Comparison of ENCODE assay signal across 7 mouse cellular contexts in the genomic region with DNA sequence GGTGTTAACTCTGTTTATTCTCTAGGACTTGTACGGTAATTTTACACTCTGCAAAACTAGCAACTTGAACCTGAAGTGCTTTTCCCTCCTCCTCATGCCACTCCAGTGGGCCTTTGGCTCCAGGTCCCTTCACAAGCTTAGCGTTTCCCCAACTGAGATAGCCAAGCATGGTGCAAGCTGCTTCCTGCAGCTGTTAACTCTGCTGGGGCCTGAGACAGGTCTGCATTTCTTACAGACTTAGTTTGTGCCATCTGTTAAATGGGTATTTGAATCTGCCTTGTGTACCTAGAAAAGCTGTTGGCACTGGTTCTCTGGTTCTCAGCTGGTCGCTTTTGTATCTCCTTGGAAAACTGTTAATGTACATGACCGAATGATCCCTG.
DNase-seq lines count a peak whose midpoint lies in the region; ATAC-seq and TF ChIP-seq lines count a peak whose summit lies in the region.

No protein-coding gene starts in this region.

- WGBS in heart, postnatal 0 days: 46% methylated on average over 4 of the region's 4 CpGs
- WGBS in lung, embryonic 16.5 days: 44% methylated on average over 4 of the region's 4 CpGs

- no peaks in the 10 kb centered on the region for H3K36me3 ChIP-seq in heart, postnatal 0 days (replicated peaks; ENCODE audit: control insufficient read depth, insufficient read depth, low read length)
- H3K36me3 ChIP-seq in lung, embryonic 16.5 days (ENCODE audit: control insufficient read depth, insufficient read depth, low read length): no peaks in the 10 kb centered on the region

- peak overlapping the region; percentile 50 for H3K4me3 ChIP-seq in heart, postnatal 0 days (ENCODE audit: low read depth, low read length)
- peak overlapping the region; percentile 48 for H3K4me3 ChIP-seq in lung, embryonic 16.5 days (ENCODE audit: low read length)

- H3K27me3 ChIP-seq in heart, postnatal 0 days (ENCODE audit: control insufficient read depth, insufficient read depth, low read length): no peaks in the 10 kb centered on the region
- no peaks in the 10 kb centered on the region for H3K27me3 ChIP-seq in lung, embryonic 16.5 days (ENCODE audit: control insufficient read depth, insufficient read depth, low read depth, low read length)

- peaks cover 41% of the 10 kb centered on the region for H3K4me1 ChIP-seq in heart, postnatal 0 days (ENCODE audit: control insufficient read depth, insufficient read depth)
- peaks cover 46% of the 10 kb centered on the region for H3K4me1 ChIP-seq in lung, embryonic 16.5 days (replicated peaks; ENCODE audit: control insufficient read depth, insufficient read depth, low read length)

- H3K27ac ChIP-seq in heart, postnatal 0 days (ENCODE audit: low read depth): peak overlapping the region; percentile 99
- H3K27ac ChIP-seq in lung, embryonic 16.5 days (ENCODE audit: low read length): peak overlapping the region; percentile 100

- H3K9me3 ChIP-seq in heart, postnatal 0 days (replicated peaks; ENCODE audit: control insufficient read depth, low read length): no peaks in the 10 kb centered on the region
- H3K9me3 ChIP-seq in lung, embryonic 16.5 days (ENCODE audit: control insufficient read depth, low read length): no peaks in the 10 kb centered on the region

- peak overlapping the region; percentile 85 for H3K4me2 ChIP-seq in heart, postnatal 0 days (ENCODE audit: low read depth, low read length)
- H3K4me2 ChIP-seq in lung, embryonic 16.5 days (ENCODE audit: low read depth, low read length): peak overlapping the region; percentile 78

- no peak; the same call in 1 of the 2 replicates for TF ChIP-seq EP300 in heart, postnatal 0 days (IDR thresholded peaks at IDR 0.05; ENCODE audit: low read depth)

- no peak for TF ChIP-seq CTCF in heart, postnatal 0 days (IDR thresholded peaks at IDR 0.05; ENCODE audit: low read depth)

- peak overlapping the region; percentile 69 for H3K9ac ChIP-seq in heart, postnatal 0 days (replicated peaks; ENCODE audit: low read depth, low read length)
- H3K9ac ChIP-seq in lung, embryonic 16.5 days (ENCODE audit: low read length): peak overlapping the region; percentile 65

- peak; percentile 36 for DNase-seq in thymus, postnatal 0 days (ENCODE audit: low spot score)
- DNase-seq in thymus, adult 18-20 months: no peak
- DNase-seq in heart, postnatal 0 days (ENCODE audit: low spot score): no peak
- no peak for DNase-seq in cerebellum, adult 18-20 months
- DNase-seq in ovary, postnatal 14 days (ENCODE audit: low spot score): no peak
- no peak for DNase-seq in layer of hippocampus, adult 11-12 months (ENCODE audit: low spot score)

- ATAC-seq in heart, postnatal 0 days (ENCODE audit: insufficient read depth, low read depth): no peak
- ATAC-seq in lung, embryonic 16.5 days (ENCODE audit: low read depth): no peak
